Mouse (Mus musculus) heart, postnatal 36 days (tissue): ENCODE measurements around the gene Agtrap. TPM values are rescaled to one million over a fixed set of nuclear protein-coding genes. Genes with fewer than 3 reads are reported as not detected.
"Not testable (repeated sequence)": the region's sequence is repeated elsewhere in the genome, so short reads cannot be mapped to it uniquely, and the experiment has no call there.

ENCODE experiments used
- DNase-seq, 2 experiments: peaks; one replicate each; pipeline ENCODE4 v3.0.0; 2021 to 2022
- intact Hi-C: fragments of 180-260 bp; cut with DNase I; formaldehyde crosslinking; loops from one replicate; pipeline ENCODE4 v1.15.1; 2025
- total RNA-seq, 2 experiments: library from RNA; stranded (reverse); gene quantifications; 2 replicates each; pipeline ENCODE4 v1.2.3; 2021

Gene Agtrap
- total RNA-seq, 2 experiments from 2014 or later, result 45.1 to 49.3 TPM

GRCm38 (mm10) chr4:148054961-148055695, 32.7 kb downstream of the Agtrap start:
- intact Hi-C loops, result no loop called here
- DNase-seq, result no peak

- intact Hi-C loops, result no loop called here
Observed at GRCm38 (mm10) chr4:148053417-148053920, 34.4 kb downstream of the Agtrap start.

GRCm38 (mm10) chr4:148052976-148053375, 34.9 kb downstream of the Agtrap start:
- DNase-seq, result no peak
- intact Hi-C loops, result no loop called here

More at GRCm38 (mm10) chr4:148053417-148053920, 34.4 kb downstream of the Agtrap start:
- no peak for DNase-seq

- intact Hi-C loops, result no loop called here
- DNase-seq, result no peak
Observed at GRCm38 (mm10) chr4:148051886-148052285, 35.9 kb downstream of the Agtrap start.

GRCm38 (mm10) chr4:148051046-148051776, 36.6 kb downstream of the Agtrap start:
- intact Hi-C loops, result no loop called here
- no peak for DNase-seq

GRCm38 (mm10) chr4:148050396-148050914, 37.4 kb downstream of the Agtrap start:
- intact Hi-C loops, DNase-seq: not testable (repeated sequence)

- DNase-seq, result no peak
- intact Hi-C loops, result no loop called here
Observed at GRCm38 (mm10) chr4:148046450-148047031, 41.3 kb downstream of the Agtrap start.

- intact Hi-C loops, result loop anchor here (5.0 kb wide), 1 partner anchor 98 kb away; no protein-coding TSS in a partner anchor
- no peak for DNase-seq
Observed at GRCm38 (mm10) chr4:148044113-148044512, 43.7 kb downstream of the Agtrap start.

GRCm38 (mm10) chr4:148043327-148043726, 44.5 kb downstream of the Agtrap start:
- DNase-seq, result not testable (repeated sequence)

GRCm38 (mm10) chr4:148041611-148042191, 46.1 kb downstream of the Agtrap start:
- peak; percentile 42 to 68 for DNase-seq
- intact Hi-C loops, result loop anchor here (2.0 to 5.0 kb wide), 2 partner anchors 39 to 101 kb away; no protein-coding TSS in a partner anchor

More at GRCm38 (mm10) chr4:148043327-148043726, 44.5 kb downstream of the Agtrap start:
- intact Hi-C loops, result loop anchor here (5.0 kb wide), 1 partner anchor 99 kb away; no protein-coding TSS in a partner anchor

- intact Hi-C loops, result loop anchor here (2.0 to 5.0 kb wide), 2 partner anchors 40 to 101 kb away; no protein-coding TSS in a partner anchor
Observed at GRCm38 (mm10) chr4:148040933-148041610, 46.8 kb downstream of the Agtrap start.

GRCm38 (mm10) chr4:148040029-148040830, 47.6 kb downstream of the Agtrap start:
- intact Hi-C loops, result loop anchor here (2.0 to 5.0 kb wide), 2 partner anchors 41 to 102 kb away; no protein-coding TSS in a partner anchor
- DNase-seq, result peak in 1 of 2 experiments; percentile 42

More at GRCm38 (mm10) chr4:148040933-148041610, 46.8 kb downstream of the Agtrap start:
- DNase-seq, result peak; percentile 73

GRCm38 (mm10) chr4:148039254-148040028, 48.4 kb downstream of the Agtrap start:
- intact Hi-C loops, result loop anchor here (2.0 to 5.0 kb wide), 2 partner anchors 41 to 103 kb away; no protein-coding TSS in a partner anchor
- no peak for DNase-seq

- peak; percentile 100 for DNase-seq
- intact Hi-C loops, result no loop called here
Observed at GRCm38 (mm10) chr4:148038600-148039253, 49.1 kb downstream of the Agtrap start, which contains the start of the genes Clcn6 and Mthfr. Clcn6 (minus strand) TSS chr4:148038821. Mthfr (plus strand) TSS chr4:148039077.

- DNase-seq, result no peak
- intact Hi-C loops, result no loop called here
Observed at GRCm38 (mm10) chr4:148038079-148038599, 49.7 kb downstream of the Agtrap start.

GRCm38 (mm10) chr4:148035440-148035839, 52.4 kb downstream of the Agtrap start:
- no peak for DNase-seq
- intact Hi-C loops, result no loop called here
